Mouse (Mus musculus) midbrain, postnatal 0 days (tissue): ENCODE measurements around the gene Edaradd. TPM values are rescaled to one million over a fixed set of nuclear protein-coding genes. Genes with fewer than 3 reads are reported as not detected.

Source experiments
- ATAC-seq: fragments of 200-750 bp; cut with Nextera tagmentation; 2 replicates; pipeline ENCODE4 v1.8.0; 2017; ENCODE audit warnings: moderate number of reproducible peaks, mild to moderate bottlenecking, moderate TSS enrichment, moderate library complexity; ENCODE audit not compliant: low FRiP score
- DNase-seq: peaks from one replicate; pipeline ENCODE4 v3.0.0-alpha.2; 2015; ENCODE audit warnings: low spot score
- H3K27ac ChIP-seq: fragments of 300-500 bp; sonication (generic); 2 replicates; pipeline ENCODE4 v1.5.1; 2014; ENCODE audit warnings: low read depth, mild to moderate bottlenecking, low read length, mixed read lengths
- H3K27me3 ChIP-seq: fragments of 300-500 bp; sonication (generic); 2 replicates; pipeline ENCODE4 v1.6.1; 2014; ENCODE audit warnings: low read length, control low read depth, mixed read lengths; ENCODE audit not compliant: insufficient read depth
- H3K36me3 ChIP-seq: fragments of 300-500 bp; sonication (generic); 2 replicates; pipeline ENCODE4 v1.6.1; 2014; ENCODE audit warnings: low read length, control low read depth, mixed read lengths; ENCODE audit not compliant: insufficient read depth
- H3K4me1 ChIP-seq: fragments of 300-500 bp; sonication (generic); 2 replicates; pipeline ENCODE4 v1.6.1; 2014; ENCODE audit warnings: mild to moderate bottlenecking, control low read depth, antibody characterized with exemption, low read length, mixed read lengths; ENCODE audit not compliant: insufficient read depth
- H3K4me2 ChIP-seq: fragments of 300-500 bp; sonication (generic); 2 replicates; pipeline ENCODE4 v1.6.1; 2014; ENCODE audit warnings: low read depth, mild to moderate bottlenecking, low read length, mixed read lengths; ENCODE audit not compliant: poor library complexity, severe bottlenecking
- H3K4me3 ChIP-seq: fragments of 300-500 bp; sonication (generic); 2 replicates; pipeline ENCODE4 v1.5.1; 2014; ENCODE audit warnings: low read depth, mild to moderate bottlenecking, low read length, moderate library complexity
- H3K9ac ChIP-seq: fragments of 300-500 bp; sonication (generic); replicated peaks from 2 replicates; pipeline ENCODE4 v1.6.1; 2014; ENCODE audit warnings: mild to moderate bottlenecking, low read length, moderate library complexity, mixed read lengths; ENCODE audit not compliant: poor library complexity, severe bottlenecking
- H3K9me3 ChIP-seq: fragments of 300-500 bp; sonication (generic); 2 replicates; pipeline ENCODE4 v1.6.1; 2016; ENCODE audit warnings: low read length, control low read depth
- CTCF ChIP-seq: IDR thresholded peaks from 2 replicates; pipeline ENCODE4 v1.5.1; 2016; ENCODE audit warnings: antibody characterized with exemption, mild to moderate bottlenecking
- WGBS: fragments of 180-500 bp; shearing (Covaris S2); extraction: QIAGEN DNeasy Blood & Tissue Kit; methylation state at CpG from one replicate; pipeline ENCODE4 v1.1.7; 2014; 5-methylcytosine and 5-hydroxymethylcytosine counted together
- polyA plus RNA-seq: library from polyadenylated mRNA; unstranded; fragments of >200 nt; fragmentation: Nextera tagmentation; extraction: Ambion mirVana; gene quantifications from 2 replicates; pipeline ENCODE4 v1.2.1, GENCODE M21; 2015
- total RNA-seq: library from RNA; depleted of rRNA; stranded (reverse); fragments of >200 nt; gene quantifications from 2 replicates; pipeline ENCODE4 v1.2.3, GENCODE M21; 2014

Edaradd gene
- total and polyA plus RNA-seq, 2 experiments from 2014 or later, result 1.4 TPM

DNA sequence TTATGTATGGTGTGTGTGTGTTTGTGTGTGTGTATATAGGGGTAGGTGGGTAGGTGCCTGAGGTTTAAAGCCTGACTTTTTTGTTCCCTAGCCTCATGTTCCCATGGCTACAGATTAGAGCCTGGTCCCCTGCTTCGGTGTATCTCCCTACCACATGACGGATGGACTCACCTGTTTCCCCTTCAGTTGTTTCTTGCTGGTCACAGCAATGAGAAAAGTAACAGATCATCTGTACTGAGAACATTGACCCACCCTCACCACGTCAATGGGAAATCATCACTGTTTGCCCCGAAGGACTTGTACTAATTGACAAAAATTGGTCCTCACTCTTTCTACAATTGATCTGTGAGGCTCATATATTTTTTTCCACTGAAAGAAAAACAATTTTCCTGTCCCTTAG, 42.0 kb upstream of the Edaradd start:
- Histone ChIP-seq H3K4me2 (no peak overlapping the region), H3K27ac (no peak overlapping the region), H3K9ac (no peak overlapping the region), H3K4me1 (no peaks in the 10 kb centered on the region; the same call in 1 of the 2 replicates), H3K27me3 (no peaks in the 10 kb centered on the region), H3K36me3 (no peaks in the 10 kb centered on the region), H3K4me3 (no peak overlapping the region), H3K9me3 (no peaks in the 10 kb centered on the region)
- WGBS, result 79% methylated on average over 4 of the region's 4 CpGs
- ATAC-seq (no peak), DNase-seq (no peak)
- TF ChIP-seq CTCF, result no peak

DNA sequence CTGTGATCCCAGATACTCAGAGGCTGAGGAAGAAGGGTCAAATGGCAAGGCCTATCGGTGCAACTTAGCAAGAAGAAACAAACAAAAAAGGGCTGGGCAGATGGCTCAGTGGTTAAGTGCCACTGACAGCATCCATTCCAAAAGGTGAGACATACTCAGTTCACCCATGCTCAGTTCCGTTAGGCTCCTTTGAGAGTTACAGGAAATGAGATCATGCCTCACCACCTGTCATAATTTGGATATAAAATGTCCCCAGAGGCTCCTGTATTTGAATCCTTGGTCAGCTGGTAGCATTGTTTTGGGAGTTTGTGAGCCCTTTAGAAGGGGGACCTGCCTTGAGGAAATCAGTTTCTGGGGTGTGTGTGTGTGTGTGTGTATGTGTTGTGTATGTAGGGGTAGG, 41.5 kb upstream of the Edaradd start:
- Histone ChIP-seq H3K9ac (no peak overlapping the region), H3K9me3 (no peaks in the 10 kb centered on the region), H3K27me3 (no peaks in the 10 kb centered on the region), H3K4me3 (no peak overlapping the region), H3K4me1 (no peaks in the 10 kb centered on the region; the same call in 1 of the 2 replicates), H3K4me2 (no peak overlapping the region), H3K27ac (no peak overlapping the region), H3K36me3 (no peaks in the 10 kb centered on the region)
- ATAC-seq (no peak), DNase-seq (no peak)
- 85% methylated on average over 2 of the region's 2 CpGs for WGBS
- no peak for TF ChIP-seq CTCF

DNA sequence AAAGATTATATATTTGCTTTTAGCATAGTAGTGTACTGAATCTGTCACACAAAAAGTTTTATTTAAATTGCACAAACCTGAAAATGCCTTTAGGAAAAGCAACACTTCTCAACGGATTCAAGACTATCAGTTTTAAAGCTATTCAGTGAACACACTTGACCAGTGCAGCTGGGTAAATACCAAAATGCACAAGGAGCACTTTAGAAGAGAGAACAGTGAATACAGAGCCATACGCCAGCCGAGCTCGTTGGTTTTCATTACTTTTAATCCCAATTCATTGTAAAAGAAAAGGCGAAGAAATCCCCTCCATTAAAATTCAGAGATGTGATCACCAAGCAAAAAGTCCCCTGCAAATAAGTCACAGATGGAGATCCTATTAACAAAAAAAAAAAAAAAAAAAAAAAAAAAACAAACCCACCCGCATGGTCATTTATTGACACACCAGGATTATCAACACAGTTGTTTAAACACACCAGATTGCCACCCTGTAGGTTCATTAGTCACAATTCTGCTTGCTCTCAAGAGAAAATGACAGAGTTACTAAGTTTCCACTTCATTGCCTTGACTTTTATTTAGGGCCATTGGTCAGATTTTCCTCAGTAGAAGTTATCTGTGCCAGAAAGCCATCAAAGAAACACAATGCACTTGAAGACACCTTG, 39.4 kb upstream of the Edaradd start:
- Histone ChIP-seq H3K4me2 (no peak overlapping the region), H3K9me3 (no peaks in the 10 kb centered on the region), H3K27ac (no peak overlapping the region), H3K36me3 (no peaks in the 10 kb centered on the region), H3K27me3 (no peaks in the 10 kb centered on the region), H3K4me3 (no peak overlapping the region), H3K4me1 (no peaks in the 10 kb centered on the region), H3K9ac (no peak overlapping the region)
- DNase-seq (no peak), ATAC-seq (no peak)
- TF ChIP-seq CTCF, result no peak
- 16% methylated on average over 6 of the region's 6 CpGs for WGBS

DNA sequence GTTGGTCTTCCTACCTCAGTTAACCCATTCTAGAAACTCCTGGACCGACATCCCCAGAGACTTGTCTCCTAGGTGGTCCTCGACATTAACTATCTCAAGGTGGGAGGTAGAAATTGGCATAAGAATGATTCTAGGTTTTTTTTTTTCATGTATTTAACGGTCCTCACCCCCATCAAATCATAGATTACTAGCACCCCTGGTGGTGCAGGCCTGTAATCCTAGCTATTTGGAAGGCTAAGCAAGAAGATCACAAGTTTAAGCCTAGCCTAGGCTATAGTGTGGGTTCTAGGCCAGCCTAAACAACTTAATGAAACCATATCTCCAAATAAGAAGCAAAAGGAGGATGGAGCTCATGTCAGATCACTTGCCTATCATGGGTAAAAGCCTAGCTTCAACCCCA, 38.8 kb upstream of the Edaradd start:
- TF ChIP-seq CTCF, result no peak; the same call in 1 of the 2 replicates
- Histone ChIP-seq H3K9me3 (no peaks in the 10 kb centered on the region), H3K4me1 (no peaks in the 10 kb centered on the region), H3K9ac (no peak overlapping the region), H3K27ac (no peak overlapping the region), H3K4me3 (no peak overlapping the region), H3K36me3 (no peaks in the 10 kb centered on the region), H3K4me2 (no peak overlapping the region), H3K27me3 (no peaks in the 10 kb centered on the region)
- DNase-seq (no peak), ATAC-seq (no peak)
- 40% methylated on average over 3 of the region's 3 CpGs for WGBS

DNA sequence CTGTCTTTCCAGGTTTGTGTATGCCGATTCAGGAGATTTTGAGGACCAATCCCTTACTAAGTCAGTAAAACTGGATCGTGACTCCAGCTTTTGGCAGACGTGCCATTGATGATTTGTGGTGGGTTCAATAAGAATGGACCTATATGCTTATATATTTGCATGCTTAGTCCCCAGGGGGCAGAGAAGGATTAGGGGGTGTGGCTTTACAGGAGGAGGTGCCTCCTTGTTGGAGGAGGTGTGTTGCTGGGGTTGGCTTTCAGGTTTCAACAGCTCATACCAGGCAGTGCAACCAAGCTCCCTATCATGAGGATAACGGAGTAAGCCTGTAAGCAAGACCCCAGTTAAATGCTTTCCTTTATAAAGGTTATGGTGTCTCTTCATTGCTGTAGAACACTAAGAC, 34.0 kb upstream of the Edaradd start:
- 71% methylated on average over 4 of the region's 4 CpGs for WGBS
- ATAC-seq (no peak), DNase-seq (no peak)
- Histone ChIP-seq H3K9ac (no peak overlapping the region), H3K27ac (no peak overlapping the region), H3K4me1 (no peaks in the 10 kb centered on the region), H3K4me3 (no peak overlapping the region), H3K36me3 (no peaks in the 10 kb centered on the region), H3K4me2 (no peak overlapping the region), H3K27me3 (no peaks in the 10 kb centered on the region), H3K9me3 (no peaks in the 10 kb centered on the region)
- no peak for TF ChIP-seq CTCF

DNA sequence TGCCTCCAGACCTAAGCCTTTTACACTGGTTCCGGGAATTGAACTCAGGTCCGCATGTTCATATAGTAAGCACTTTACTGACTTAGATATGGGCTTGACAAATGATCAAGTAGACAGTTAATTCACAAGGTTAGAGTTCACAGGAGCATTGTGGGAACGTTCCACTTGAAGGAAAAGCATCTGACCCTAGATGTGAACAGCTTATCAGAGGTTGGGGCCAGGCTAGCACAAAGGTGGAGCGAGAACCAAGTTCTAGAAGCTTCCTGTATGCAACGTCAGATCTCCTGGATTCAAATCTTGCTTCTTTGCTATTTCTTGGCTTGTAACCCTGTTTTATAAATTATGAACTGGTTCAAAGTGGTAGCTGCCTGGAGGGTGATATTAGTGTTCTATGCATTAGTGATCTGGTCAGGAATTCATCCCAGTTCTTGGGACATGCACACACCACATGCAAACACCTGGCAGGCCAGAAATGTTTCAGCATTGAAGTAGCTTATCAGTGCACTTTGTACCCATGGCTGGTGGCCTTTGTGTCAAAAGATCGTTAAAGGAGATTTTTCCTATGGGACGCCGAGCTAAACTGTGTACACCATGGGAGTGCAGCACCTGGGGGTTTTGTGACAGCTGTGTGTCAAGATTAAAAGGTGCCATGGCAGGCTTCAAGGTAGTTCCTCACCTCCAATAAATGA, 23.8 kb upstream of the Edaradd start:
- Histone ChIP-seq H3K9ac (no peak overlapping the region), H3K27me3 (no peaks in the 10 kb centered on the region), H3K4me2 (no peak overlapping the region), H3K4me3 (no peak overlapping the region), H3K27ac (no peak overlapping the region), H3K9me3 (no peaks in the 10 kb centered on the region), H3K4me1 (no peaks in the 10 kb centered on the region), H3K36me3 (no peaks in the 10 kb centered on the region)
- ATAC-seq (no peak), DNase-seq (no peak)
- TF ChIP-seq CTCF, result no peak
- 90% methylated on average over 8 of the region's 8 CpGs for WGBS
